Mouse (Mus musculus) testis, postnatal 10 days (tissue): ENCODE measurements around the gene Gm14139.
A peak's percentile ranks its signal among the peaks of the same experiment; 100 is the strongest.
"Not testable (repeated sequence)": the region's sequence is repeated elsewhere in the genome, so short reads cannot be mapped to it uniquely, and the experiment has no call there.

Experiments used
- DNase-seq: peaks from one replicate; pipeline ENCODE4 v3.0.0; 2021; ENCODE audit warnings: low spot score

Gm14139 gene

DNA sequence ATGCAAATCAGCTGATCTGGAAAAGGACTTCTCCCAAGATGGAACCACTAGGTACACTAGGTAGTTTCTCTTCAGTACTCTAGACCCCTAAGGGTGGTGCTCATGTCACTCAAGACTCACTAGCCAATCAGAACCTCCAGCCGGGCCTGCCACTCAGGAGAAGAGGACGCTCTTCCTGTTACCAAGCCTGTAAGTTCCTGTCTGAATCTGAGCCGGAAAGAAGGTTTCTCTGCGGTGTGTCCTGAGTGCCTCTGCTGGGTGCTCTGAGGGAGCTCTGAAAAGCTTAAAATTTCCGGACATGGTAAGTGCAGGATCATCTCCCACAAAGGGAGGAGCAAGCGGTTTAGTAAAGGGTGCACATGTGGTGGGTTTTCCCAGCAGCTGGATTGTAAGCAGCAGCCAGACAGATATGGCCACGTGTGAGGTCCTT lies at the start of gene Gm14139:
Gm14139 (plus strand) TSS at position 186 of the 430 bp plus-strand sequence.
- not testable (repeated sequence) for DNase-seq

GRCm38 (mm10) chr2:150132002-150132401 lies 49.6 kb upstream of the Gm14139 start:
- DNase-seq, result not testable (repeated sequence)

DNA sequence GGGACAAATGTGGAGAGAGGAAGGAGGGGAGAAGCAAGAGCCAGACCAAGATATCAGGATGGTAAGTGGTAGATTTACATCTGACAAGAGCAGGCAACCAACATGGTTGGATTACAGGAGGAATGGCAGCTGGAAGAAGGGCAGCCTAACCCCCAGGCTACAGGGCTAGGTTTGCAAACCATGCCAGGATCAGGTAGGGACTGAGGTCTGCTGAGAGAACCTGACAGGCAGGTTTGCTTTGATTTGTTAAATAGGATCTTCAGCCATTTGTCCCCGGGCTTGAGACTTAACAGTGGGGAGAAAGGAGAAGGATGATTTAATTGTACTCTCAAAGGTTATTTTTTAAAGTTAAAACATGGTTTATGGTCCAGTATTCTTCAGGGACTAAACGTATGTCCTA lies 48.8 kb upstream of the Gm14139 start:
- no peak for DNase-seq

- DNase-seq, result peak; percentile 78
Observed at GRCm38 (mm10) chr2:150136435-150136897, 45.1 kb upstream of the Gm14139 start, which contains the start of gene Zfp120. Zfp120 (minus strand) TSS chr2:150136708.

GRCm38 (mm10) chr2:150166703-150167102 lies 14.9 kb upstream of the Gm14139 start:
- no peak for DNase-seq

GRCm38 (mm10) chr2:150173833-150174232 lies 7.7 kb upstream of the Gm14139 start:
- DNase-seq, result no peak

- DNase-seq, result not testable (repeated sequence)
Observed at GRCm38 (mm10) chr2:150179579-150179978, 2.0 kb upstream of the Gm14139 start, which contains the start of gene Gm10770. Gm10770 (minus strand) TSS chr2:150179679.

- DNase-seq, result not testable (repeated sequence)
Observed at GRCm38 (mm10) chr2:150181046-150181445, 509 bp upstream of the Gm14139 start.

GRCm38 (mm10) chr2:150217600-150218362 lies 36.2 kb downstream of the Gm14139 start, which contains the start of gene Zfp937:
Zfp937 (plus strand) TSS chr2:150218073.
- DNase-seq, result peak; percentile 64

- DNase-seq, result not testable (repeated sequence)
Observed at GRCm38 (mm10) chr2:150218363-150218725, 36.8 kb downstream of the Gm14139 start.

GRCm38 (mm10) chr2:150223263-150223662 lies 41.7 kb downstream of the Gm14139 start:
- not testable (repeated sequence) for DNase-seq
